Mouse (Mus musculus) hindbrain, embryonic 13.5 days (tissue): ENCODE data around the gene Nrde2. TPM values are rescaled to one million over a fixed set of nuclear protein-coding genes. Genes with fewer than 3 reads are reported as not detected.
A peak's percentile ranks its signal among the peaks of the same experiment; 100 is the strongest.

Experiments
- ATAC-seq: fragments of 200-750 bp; cut with Nextera tagmentation; 2 replicates; pipeline ENCODE4 v1.8.0; 2017; ENCODE audit warnings: moderate TSS enrichment; ENCODE audit not compliant: low FRiP score
- H3K27ac ChIP-seq: fragments of 300-500 bp; sonication (generic); 2 replicates; pipeline ENCODE4 v1.5.1; 2015; ENCODE audit warnings: inconsistent platforms, mild to moderate bottlenecking, moderate library complexity
- H3K27me3 ChIP-seq: fragments of 300-500 bp; sonication (generic); 2 replicates; pipeline ENCODE4 v1.6.1; 2015; ENCODE audit warnings: mild to moderate bottlenecking, inconsistent platforms
- H3K36me3 ChIP-seq: fragments of 300-500 bp; sonication (generic); 2 replicates; pipeline ENCODE4 v1.6.1; 2015; ENCODE audit warnings: mild to moderate bottlenecking, inconsistent platforms
- H3K4me1 ChIP-seq: fragments of 300-500 bp; sonication (generic); replicated peaks from 2 replicates; pipeline ENCODE4 v1.6.1; 2015; ENCODE audit warnings: inconsistent platforms
- H3K4me2 ChIP-seq: fragments of 300-500 bp; sonication (generic); 2 replicates; pipeline ENCODE4 v1.6.1; 2015; ENCODE audit warnings: inconsistent platforms, mild to moderate bottlenecking, moderate library complexity
- H3K4me3 ChIP-seq: fragments of 300-500 bp; sonication (generic); 2 replicates; pipeline ENCODE4 v1.5.1; 2015; ENCODE audit warnings: mild to moderate bottlenecking, inconsistent platforms
- H3K9ac ChIP-seq: fragments of 300-500 bp; sonication (generic); 2 replicates; pipeline ENCODE4 v1.6.1; 2015; ENCODE audit warnings: mild to moderate bottlenecking, inconsistent platforms
- H3K9me3 ChIP-seq: fragments of 300-500 bp; sonication (generic); 2 replicates; pipeline ENCODE4 v1.6.1; 2016; ENCODE audit warnings: inconsistent platforms
- WGBS: fragments of 180-500 bp; shearing (Covaris S2); methylation state at CpG from one replicate; pipeline ENCODE4 v1.1.7; 2015; 5-methylcytosine and 5-hydroxymethylcytosine counted together
- polyA plus RNA-seq: library from polyadenylated mRNA; unstranded; fragments of >200 nt; fragmentation: Nextera tagmentation; extraction: Ambion mirVana; gene quantifications from 2 replicates; pipeline ENCODE4 v1.2.1, GENCODE M21; 2015

The Nrde2 gene
- polyA plus RNA-seq, 1 experiment from 2014 or later: 14.9 TPM

- Histone ChIP-seq H3K9me3 (no peaks in the 10 kb centered on the region), H3K9ac (no peak overlapping the region), H3K27me3 (no peaks in the 10 kb centered on the region), H3K36me3 (no peaks in the 10 kb centered on the region), H3K4me3 (no peak overlapping the region), H3K4me1 (peaks cover 25% of the 10 kb centered on the region), H3K27ac (no peak overlapping the region), H3K4me2 (no peak overlapping the region)
- ATAC-seq: no peak
- 79% methylated on average over 7 of the region's 7 CpGs for WGBS
Observed at GRCm38 (mm10) chr12:100172481-100172880, 13.0 kb upstream of the Nrde2 start.

GRCm38 (mm10) chr12:100167931-100168871, 8.7 kb upstream of the Nrde2 start:
- no peaks in the 10 kb centered on the region for H3K27me3 ChIP-seq
- peak overlapping the region; percentile 15; the same call in 1 of the 2 replicates for H3K4me3 ChIP-seq
- H3K9me3 ChIP-seq: no peaks in the 10 kb centered on the region
- peak; percentile 71 for ATAC-seq
- H3K4me2 ChIP-seq: peak overlapping the region; percentile 48
- H3K9ac ChIP-seq: peak overlapping the region; percentile 55
- 17% methylated on average over 23 of the region's 28 CpGs for WGBS
- H3K27ac ChIP-seq: peak overlapping the region; percentile 83
- peaks cover 20% of the 10 kb centered on the region for H3K4me1 ChIP-seq
- H3K36me3 ChIP-seq: no peaks in the 10 kb centered on the region

- WGBS: 81% methylated on average over 1 of the region's 1 CpGs
- no peak for ATAC-seq
- peaks cover 20% of the 10 kb centered on the region for H3K4me1 ChIP-seq
- H3K9ac ChIP-seq: 0 out of 2 replicates have a peak overlapping the region, but pooled peaks have one; percentile 19
- peak overlapping the region; percentile 83 for H3K27ac ChIP-seq
- H3K9me3 ChIP-seq: no peaks in the 10 kb centered on the region
- no peak overlapping the region for H3K4me3 ChIP-seq
- no peaks in the 10 kb centered on the region for H3K27me3 ChIP-seq
- H3K36me3 ChIP-seq: no peaks in the 10 kb centered on the region
- H3K4me2 ChIP-seq: peak overlapping the region; percentile 48; the same call in 1 of the 2 replicates
Observed at GRCm38 (mm10) chr12:100167502-100167901, 8.0 kb upstream of the Nrde2 start.

GRCm38 (mm10) chr12:100166939-100167338, 7.5 kb upstream of the Nrde2 start:
- Histone ChIP-seq H3K4me3 (no peak overlapping the region), H3K9ac (no peak overlapping the region), H3K4me1 (peaks cover 20% of the 10 kb centered on the region), H3K27me3 (no peaks in the 10 kb centered on the region), H3K36me3 (no peaks in the 10 kb centered on the region), H3K4me2 (no peak overlapping the region), H3K9me3 (no peaks in the 10 kb centered on the region), H3K27ac (peak overlapping the region; percentile 55; the same call in 1 of the 2 replicates)
- no peak for ATAC-seq
- WGBS: 79% methylated on average over 8 of the region's 8 CpGs

- peak; percentile 73 for ATAC-seq
- no peak overlapping the region for H3K4me3 ChIP-seq
- H3K27ac ChIP-seq: peak overlapping the region; percentile 55; the same call in 1 of the 2 replicates
- no peak overlapping the region for H3K4me2 ChIP-seq
- H3K9ac ChIP-seq: no peak overlapping the region
- WGBS: 20% methylated on average over 3 of the region's 3 CpGs
- H3K36me3 ChIP-seq: no peaks in the 10 kb centered on the region
- H3K9me3 ChIP-seq: no peaks in the 10 kb centered on the region
- H3K4me1 ChIP-seq: peaks cover 20% of the 10 kb centered on the region
- H3K27me3 ChIP-seq: no peaks in the 10 kb centered on the region
Observed at GRCm38 (mm10) chr12:100166177-100166576, 6.7 kb upstream of the Nrde2 start.

- no peak for ATAC-seq
Observed at GRCm38 (mm10) chr12:100164991-100165500, 5.6 kb upstream of the Nrde2 start.

GRCm38 (mm10) chr12:100152466-100152865, 7.0 kb downstream of the Nrde2 start:
- Histone ChIP-seq H3K9me3 (no peaks in the 10 kb centered on the region), H3K4me3 (no peak overlapping the region), H3K4me2 (no peak overlapping the region), H3K9ac (no peak overlapping the region), H3K27ac (no peak overlapping the region), H3K27me3 (no peaks in the 10 kb centered on the region), H3K4me1 (no peaks in the 10 kb centered on the region), H3K36me3 (peaks cover 39% of the 10 kb centered on the region)
- no peak for ATAC-seq
- 85% methylated on average over 7 of the region's 7 CpGs for WGBS

More at GRCm38 (mm10) chr12:100164991-100165500, 5.6 kb upstream of the Nrde2 start:
- H3K9ac ChIP-seq: no peak overlapping the region
- no peaks in the 10 kb centered on the region for H3K27me3 ChIP-seq
- H3K4me3 ChIP-seq: no peak overlapping the region
- H3K4me1 ChIP-seq: peaks cover 20% of the 10 kb centered on the region
- H3K27ac ChIP-seq: no peak overlapping the region
- WGBS: 78% methylated on average over 7 of the region's 7 CpGs
- no peaks in the 10 kb centered on the region for H3K36me3 ChIP-seq
- no peak overlapping the region for H3K4me2 ChIP-seq
- H3K9me3 ChIP-seq: no peaks in the 10 kb centered on the region

- Histone ChIP-seq H3K9ac (no peak overlapping the region), H3K4me3 (no peak overlapping the region), H3K9me3 (no peaks in the 10 kb centered on the region), H3K27ac (no peak overlapping the region), H3K27me3 (no peaks in the 10 kb centered on the region), H3K36me3 (peaks cover 93% of the 10 kb centered on the region), H3K4me2 (no peak overlapping the region), H3K4me1 (no peaks in the 10 kb centered on the region)
- ATAC-seq: no peak
- WGBS: 91% methylated on average over 5 of the region's 5 CpGs
Observed at GRCm38 (mm10) chr12:100144269-100144668, 15.2 kb downstream of the Nrde2 start.

GRCm38 (mm10) chr12:100143737-100144136, 15.7 kb downstream of the Nrde2 start:
- H3K9ac ChIP-seq: no peak overlapping the region
- H3K4me1 ChIP-seq: no peaks in the 10 kb centered on the region
- 93% methylated on average over 9 of the region's 9 CpGs for WGBS

GRCm38 (mm10) chr12:100142848-100143523, 16.5 kb downstream of the Nrde2 start:
- Histone ChIP-seq H3K27me3 (no peaks in the 10 kb centered on the region), H3K36me3 (peaks cover 95% of the 10 kb centered on the region), H3K9me3 (no peaks in the 10 kb centered on the region), H3K4me1 (no peaks in the 10 kb centered on the region), H3K27ac (no peak overlapping the region), H3K4me3 (no peak overlapping the region), H3K4me2 (no peak overlapping the region), H3K9ac (no peak overlapping the region)
- ATAC-seq: no peak
- 94% methylated on average over 11 of the region's 11 CpGs for WGBS

More at GRCm38 (mm10) chr12:100143737-100144136, 15.7 kb downstream of the Nrde2 start:
- H3K4me3 ChIP-seq: no peak overlapping the region
- ATAC-seq: no peak
- no peak overlapping the region for H3K4me2 ChIP-seq
- H3K9me3 ChIP-seq: no peaks in the 10 kb centered on the region
- no peak overlapping the region for H3K27ac ChIP-seq
- H3K27me3 ChIP-seq: no peaks in the 10 kb centered on the region
- peaks cover 93% of the 10 kb centered on the region for H3K36me3 ChIP-seq

GRCm38 (mm10) chr12:100135117-100135516, 24.3 kb downstream of the Nrde2 start:
- no peaks in the 10 kb centered on the region for H3K9me3 ChIP-seq
- peak overlapping the region; percentile 39; the same call in 1 of the 2 replicates for H3K9ac ChIP-seq
- peaks cover 90% of the 10 kb centered on the region for H3K36me3 ChIP-seq
- H3K27ac ChIP-seq: peak overlapping the region; percentile 64
- ATAC-seq: no peak
- H3K4me2 ChIP-seq: no peak overlapping the region
- no peaks in the 10 kb centered on the region for H3K4me1 ChIP-seq
- H3K27me3 ChIP-seq: no peaks in the 10 kb centered on the region
- no peak overlapping the region for H3K4me3 ChIP-seq
- WGBS: 92% methylated on average over 3 of the region's 3 CpGs

GRCm38 (mm10) chr12:100134395-100134936, 25.0 kb downstream of the Nrde2 start:
- Histone ChIP-seq H3K4me3 (peak overlapping the region; percentile 22; the same call in 1 of the 2 replicates), H3K27me3 (no peaks in the 10 kb centered on the region), H3K36me3 (peaks cover 90% of the 10 kb centered on the region), H3K4me1 (0 out of 2 replicates have a peak, but pooled peaks cover 2% of the 10 kb centered on the region), H3K4me2 (peak overlapping the region; percentile 32; the same call in 1 of the 2 replicates), H3K9me3 (no peaks in the 10 kb centered on the region), H3K9ac (no peak overlapping the region), H3K27ac (peak overlapping the region; percentile 75)
- WGBS: 71% methylated on average over 11 of the region's 11 CpGs
- ATAC-seq: no peak
